Mouse (Mus musculus) kidney, adult 9 months (tissue): ENCODE measurements at regions not wholly inside any gene's neighbourhood (a gene's known extent, or its start where the extent isn't known, plus 50 kb on each side); places are given as distances from the start of the nearest gene placed in this dataset.
"Not testable (repeated sequence)": the region's sequence is repeated elsewhere in the genome, so short reads cannot be mapped to it uniquely, and the experiment has no call there.

ENCODE experiments used
- DNase-seq: peaks from one replicate; pipeline ENCODE4 v3.0.0; 2022

- peak; percentile 23 for DNase-seq
These were observed 59.6 kb downstream of the Fasl start for GRCm38 (mm10) chr1:161728546-161729206.

DNA sequence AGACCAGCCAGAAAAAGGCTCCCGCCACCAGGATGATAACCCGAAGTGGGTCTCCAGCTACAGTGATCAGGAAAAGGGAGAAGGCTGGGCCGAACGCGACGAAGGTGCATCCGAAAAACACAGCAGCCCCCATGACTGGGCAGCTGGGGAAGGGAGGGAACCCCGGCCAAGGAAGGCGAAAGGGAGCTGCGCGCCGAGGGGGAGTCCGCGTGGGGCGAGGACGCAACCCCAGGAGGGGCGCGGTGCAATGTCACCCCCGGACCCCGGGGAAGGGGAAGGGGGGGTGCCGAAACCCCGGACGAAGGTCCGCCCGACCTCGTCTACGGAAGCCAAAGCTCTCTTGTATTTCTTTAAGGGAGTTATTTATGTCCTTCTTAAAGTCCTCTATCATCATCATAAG, 60.9 kb downstream of the Fasl start:
- not testable (repeated sequence) for DNase-seq

DNA sequence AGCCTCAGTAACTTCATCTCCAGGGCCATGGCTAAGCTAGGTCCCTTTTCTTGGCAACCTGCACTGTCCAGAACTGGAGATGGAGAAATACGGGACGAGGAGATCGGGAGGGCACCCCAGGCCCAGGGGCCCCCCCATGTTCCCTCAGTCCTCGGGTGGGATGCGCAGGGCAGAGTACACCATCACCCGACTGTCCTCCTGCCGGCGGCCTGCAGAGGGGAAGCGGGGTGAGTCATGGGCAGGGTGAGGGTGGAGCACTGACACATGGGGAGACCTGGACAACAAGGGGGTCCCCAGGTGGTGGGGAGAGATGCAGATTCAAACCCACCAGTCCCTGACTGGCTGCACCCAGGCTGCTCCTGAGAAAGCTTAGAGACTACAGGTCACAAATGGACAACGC, 62.2 kb downstream of the Fasl start:
- DNase-seq, result not testable (repeated sequence)

GRCm38 (mm10) chr1:161719876-161720275, 68.4 kb downstream of the Fasl start:
- no peak for DNase-seq

DNA sequence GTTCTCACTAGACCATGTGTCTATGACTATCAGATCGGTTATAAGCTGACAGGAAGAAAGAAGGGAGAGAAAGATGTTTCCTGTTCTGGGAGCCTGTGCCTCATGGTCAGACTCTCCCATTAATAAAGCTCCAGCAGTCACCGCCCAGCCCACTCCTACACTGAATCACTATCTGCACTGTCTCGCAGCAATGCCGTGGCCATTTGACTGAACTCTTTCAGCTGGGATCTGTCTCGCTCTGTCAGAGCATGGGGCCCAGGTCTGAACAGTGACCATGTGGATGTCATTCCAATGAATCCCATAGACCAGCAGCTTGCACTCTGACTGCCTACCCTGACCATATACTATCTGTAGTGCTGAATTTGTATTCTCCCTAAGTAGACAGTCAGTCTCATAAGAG, 70.0 kb downstream of the Fasl start:
- DNase-seq, result no peak

- DNase-seq, result peak; percentile 60
These were observed 75.4 kb downstream of the Fasl start for GRCm38 (mm10) chr1:161712918-161713317.

- DNase-seq, result no peak
These were observed 76.0 kb downstream of the Fasl start for GRCm38 (mm10) chr1:161712283-161712682.

DNA sequence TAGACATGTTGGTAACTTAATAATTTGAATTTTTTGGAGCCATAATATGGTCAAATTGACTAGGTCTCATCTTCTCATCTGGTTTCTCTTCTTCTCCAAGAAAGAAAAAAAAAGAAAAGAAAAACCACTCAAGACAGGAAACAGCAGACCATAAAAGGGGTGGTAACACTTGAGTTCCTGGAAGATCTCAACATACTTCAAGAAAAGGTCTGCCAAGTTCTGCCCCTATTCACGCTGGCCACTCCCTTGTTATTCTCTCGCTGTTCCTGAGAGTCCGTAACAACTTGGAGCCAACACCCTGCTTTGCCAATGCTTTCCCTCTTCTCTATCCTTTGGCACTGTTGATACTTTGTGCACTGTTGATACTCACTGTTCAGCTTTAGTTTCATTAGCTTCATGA, 81.2 kb downstream of the Fasl start:
- DNase-seq, result no peak

GRCm38 (mm10) chr1:161704961-161705360, 83.3 kb downstream of the Fasl start:
- no peak for DNase-seq

DNA sequence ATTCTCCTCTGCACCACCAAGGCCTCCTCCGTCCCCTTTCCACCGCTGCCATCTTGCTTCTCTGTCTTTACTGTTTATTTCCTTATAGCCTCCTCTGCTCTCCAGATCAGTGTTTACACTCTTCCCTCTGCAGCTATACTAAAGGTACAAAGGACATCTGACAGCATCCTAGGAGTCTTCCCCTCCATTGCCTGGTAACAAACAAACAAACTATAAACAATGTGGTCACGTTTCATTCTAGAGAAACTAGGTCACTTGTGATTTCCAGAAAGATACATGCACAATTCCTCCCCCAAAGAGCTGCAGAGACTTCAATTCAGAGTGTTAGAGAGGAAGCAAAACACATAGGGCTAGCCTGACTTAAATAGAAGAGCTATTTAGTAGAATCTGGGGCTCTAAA, 83.8 kb downstream of the Fasl start:
- DNase-seq, result no peak

DNA sequence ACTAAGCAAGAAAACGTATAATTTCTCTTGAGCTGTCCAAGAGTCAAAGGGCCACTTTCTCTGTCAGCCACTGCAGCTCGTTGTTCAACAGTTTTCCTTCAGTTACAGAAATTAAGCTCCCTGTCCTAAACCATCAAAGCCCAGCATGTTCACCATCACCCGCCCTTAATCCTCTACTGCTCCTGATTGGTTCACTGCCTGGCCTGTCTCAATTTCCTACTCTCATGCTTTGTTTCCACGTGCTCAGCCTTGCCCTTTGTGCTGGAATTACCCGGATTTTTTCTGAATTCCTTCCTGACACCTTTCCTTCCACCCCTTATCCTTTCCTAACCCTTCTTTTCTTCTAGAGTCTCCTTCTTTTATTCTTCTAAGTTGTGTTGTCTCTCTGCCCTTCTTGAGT, 92.4 kb downstream of the Fasl start:
- DNase-seq, result no peak

DNA sequence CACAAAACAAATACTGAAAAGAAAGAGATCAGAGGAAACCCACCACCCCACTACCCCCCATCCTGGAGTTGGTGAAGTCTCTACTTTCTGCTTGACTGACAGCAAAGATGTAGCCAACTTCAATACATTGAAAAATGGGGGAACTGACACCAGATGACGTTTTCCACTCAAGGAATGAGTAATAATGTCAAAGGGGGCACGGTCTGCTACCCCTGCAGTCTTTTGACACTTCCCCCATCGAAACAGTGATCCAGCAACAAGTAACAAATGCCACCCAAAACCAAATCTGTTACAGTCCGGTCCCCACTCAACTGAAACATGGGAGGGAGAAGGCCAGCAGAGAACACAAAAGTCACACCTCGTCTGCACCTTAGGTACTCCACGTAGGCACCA, 94.5 kb downstream of the Fasl start:
- no peak for DNase-seq

DNA sequence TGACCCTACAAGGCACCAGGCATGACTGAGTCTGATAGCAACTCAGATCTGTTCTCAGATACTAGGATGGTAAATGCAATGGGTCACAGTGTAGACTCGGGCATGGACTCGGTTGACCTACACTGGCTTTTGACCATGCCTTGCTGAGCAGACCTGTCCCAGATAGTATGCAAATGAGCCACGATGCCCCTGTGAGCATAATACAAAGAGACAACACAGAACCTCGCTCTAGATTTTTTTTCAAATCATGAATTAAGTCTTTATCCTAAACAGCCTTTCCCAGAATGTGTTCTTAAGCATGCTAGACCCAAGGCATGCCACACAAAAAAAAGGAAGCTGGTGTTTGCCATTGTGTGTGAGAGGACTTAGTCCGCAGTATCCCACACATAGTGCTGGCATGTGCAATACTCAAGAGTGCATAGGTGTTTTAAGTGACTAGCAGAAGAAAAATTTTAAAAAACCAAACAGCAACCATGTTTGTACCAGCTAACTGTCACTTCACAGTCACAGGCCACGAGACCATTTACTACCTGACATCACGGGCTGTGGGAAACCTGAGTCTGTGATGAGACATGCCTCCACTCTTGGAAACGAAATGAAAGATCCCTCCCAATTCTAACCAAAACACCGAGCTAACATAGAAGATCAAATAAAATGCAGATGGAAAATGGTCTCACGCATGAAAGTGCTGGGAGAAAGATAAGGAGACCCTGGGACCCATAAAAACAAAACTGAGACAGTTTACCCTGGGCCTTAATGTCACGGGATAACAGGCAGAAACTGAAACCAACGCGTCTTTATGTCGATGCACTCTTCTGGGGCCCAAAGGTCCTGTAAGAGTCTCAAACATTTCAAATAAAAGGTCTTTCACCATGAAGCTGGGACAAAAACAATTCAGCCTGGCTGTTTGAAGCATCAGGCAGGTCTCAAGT, 95.2 kb downstream of the Fasl start:
- DNase-seq, result no peak

GRCm38 (mm10) chr1:161688946-161689345, 99.3 kb downstream of the Fasl start:
- no peak for DNase-seq

DNA sequence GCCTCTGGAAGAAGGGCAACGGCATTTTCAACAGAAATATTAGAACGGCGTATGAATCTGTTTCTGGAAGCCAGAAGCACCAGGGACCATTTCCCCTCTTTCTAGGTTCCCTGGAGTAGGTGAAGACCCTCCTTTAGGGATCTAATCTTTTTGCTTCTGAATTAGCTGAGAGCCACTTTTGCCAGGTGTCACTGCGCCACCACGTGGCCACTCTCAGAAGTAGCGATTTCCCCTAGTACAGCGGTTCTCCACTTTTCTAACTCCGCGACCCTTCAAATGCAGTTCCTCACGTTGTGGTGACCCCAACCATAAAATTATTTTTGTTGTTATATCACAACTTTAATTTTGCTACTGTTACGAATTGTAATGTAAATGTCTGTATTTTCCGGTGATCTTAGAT, 100.7 kb downstream of the Fasl start:
- peak; percentile 40 for DNase-seq

GRCm38 (mm10) chr1:161680558-161680957, 107.7 kb downstream of the Fasl start:
- no peak for DNase-seq

DNA sequence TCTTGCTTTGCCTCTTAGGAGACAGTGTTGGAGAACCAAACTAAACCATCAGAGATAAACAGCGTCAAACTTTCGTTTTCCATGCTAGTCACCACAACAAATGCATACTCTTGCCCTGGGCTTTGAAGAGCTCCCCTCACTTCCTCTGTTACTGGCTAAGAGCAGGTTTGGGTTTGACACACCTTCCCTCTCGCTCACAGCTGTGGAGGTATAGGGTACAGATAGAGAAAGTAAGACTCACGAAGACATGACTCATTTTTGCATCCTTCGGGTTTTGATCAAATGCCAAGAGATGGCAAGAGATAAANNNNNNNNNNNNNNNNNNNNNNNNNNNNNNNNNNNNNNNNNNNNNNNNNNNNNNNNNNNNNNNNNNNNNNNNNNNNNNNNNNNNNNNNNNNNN, 117.4 kb downstream of the Fasl start:
- no peak for DNase-seq

GRCm38 (mm10) chr1:161664321-161664720, 124.0 kb downstream of the Fasl start:
- DNase-seq, result no peak

DNA sequence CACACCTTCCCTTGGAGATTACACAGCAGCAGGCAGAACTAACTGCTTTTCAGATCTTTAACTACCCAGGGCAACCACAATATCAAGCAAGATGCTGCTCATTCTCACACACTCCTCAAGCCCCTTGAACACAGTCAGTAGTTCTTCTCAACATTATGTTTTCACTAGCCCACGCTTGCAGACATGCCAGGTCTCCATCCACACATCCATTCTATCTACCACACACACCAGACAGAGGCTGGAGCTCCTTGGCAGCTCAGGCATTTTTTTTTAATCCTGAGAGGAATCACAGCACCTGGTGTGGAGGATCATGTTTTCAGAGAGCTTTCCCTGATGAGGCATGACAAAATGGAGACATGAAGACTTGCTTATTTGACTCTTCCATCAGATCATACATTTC, 124.9 kb downstream of the Fasl start:
- DNase-seq, result no peak

DNA sequence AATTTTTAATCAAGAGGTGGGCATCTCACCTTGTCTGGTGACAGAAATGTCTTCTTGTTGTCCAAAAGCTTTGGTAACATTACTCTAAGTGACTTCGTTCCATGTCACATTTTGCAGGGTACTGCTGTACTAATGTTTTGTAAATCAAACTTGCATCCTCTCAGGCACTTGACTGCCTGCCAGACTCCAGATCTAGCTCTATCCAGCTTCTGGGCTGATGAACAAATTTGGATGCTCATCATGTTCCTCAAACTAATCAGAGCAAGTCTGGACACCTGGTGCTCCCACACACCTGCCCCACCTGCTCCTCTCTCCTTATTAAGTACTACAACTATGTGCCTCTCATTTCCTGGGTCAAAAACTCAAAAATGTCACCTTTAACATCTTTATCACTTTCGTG, 126.1 kb downstream of the Fasl start:
- no peak for DNase-seq

- DNase-seq, result no peak
These were observed 130.8 kb downstream of the Fasl start for GRCm38 (mm10) chr1:161657511-161657910.

GRCm38 (mm10) chr1:161649387-161649786, 138.9 kb downstream of the Fasl start:
- DNase-seq, result no peak

- no peak for DNase-seq
These were observed 137.6 kb downstream of the Tnfsf18 start for GRCm38 (mm10) chr1:161632098-161632497.

DNA sequence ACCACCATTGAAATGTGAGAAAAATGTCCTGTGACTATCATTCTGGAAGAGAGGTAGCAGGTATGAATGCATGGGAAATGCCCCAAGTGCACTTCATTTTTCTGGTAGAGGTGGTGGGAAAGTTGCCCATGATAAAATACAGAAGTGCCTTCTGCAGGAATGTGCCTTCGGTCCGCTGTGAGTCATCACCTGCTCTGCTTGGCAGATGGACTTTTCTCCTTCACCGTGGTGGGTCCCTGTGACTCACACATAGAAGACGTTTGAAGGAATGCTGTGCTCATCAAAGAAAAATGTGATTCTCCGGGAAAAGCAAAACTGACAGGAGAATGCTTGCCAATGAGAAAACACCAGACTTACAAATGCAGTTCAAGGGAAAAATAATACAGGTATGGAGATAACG, 126.8 kb downstream of the Tnfsf18 start:
- no peak for DNase-seq
